21 mouse cellular contexts compared by ENCODE assay signal in genomic region chr2:116433481-116433880, GRCm38 (mm10).
"Had no signal": no experiment of that assay in that cellular context is flagged by ENCODE, and none has a peak within 500 bp of the region (broad histone marks: within the 10 kb centered on the region; RNA-seq: fewer than 3 reads in every experiment).

No protein-coding gene starts in this region.

- H3K9ac ChIP-seq: liver, embryonic 13.5 days; liver, embryonic 15.5 days; liver, postnatal 0 days; lung, embryonic 15.5 days; midbrain, embryonic 13.5 days; midbrain, embryonic 15.5 days; neural tube, embryonic 13.5 days; neural tube, embryonic 15.5 days had no signal

- H3K27ac ChIP-seq: liver, embryonic 13.5 days; liver, embryonic 15.5 days; lung, embryonic 15.5 days; midbrain, embryonic 10.5 days; midbrain, embryonic 13.5 days; midbrain, embryonic 15.5 days; neural tube, embryonic 13.5 days; neural tube, embryonic 15.5 days had no signal

- H3K27me3 ChIP-seq: liver, embryonic 13.5 days; liver, embryonic 15.5 days; lung, embryonic 15.5 days; midbrain, embryonic 13.5 days; midbrain, embryonic 15.5 days; neural tube, embryonic 13.5 days; neural tube, embryonic 15.5 days had no signal

- H3K4me1 ChIP-seq: liver, embryonic 13.5 days; liver, embryonic 15.5 days; lung, embryonic 15.5 days; midbrain, embryonic 10.5 days; midbrain, embryonic 13.5 days; midbrain, embryonic 15.5 days; neural tube, embryonic 13.5 days; neural tube, embryonic 15.5 days had no signal

- H3K4me2 ChIP-seq: liver, embryonic 13.5 days; liver, embryonic 15.5 days; lung, embryonic 15.5 days; midbrain, embryonic 13.5 days; midbrain, embryonic 15.5 days; neural tube, embryonic 13.5 days; neural tube, embryonic 15.5 days had no signal

- H3K36me3 ChIP-seq: liver, embryonic 13.5 days; liver, embryonic 15.5 days; lung, embryonic 15.5 days; midbrain, embryonic 10.5 days; midbrain, embryonic 13.5 days; midbrain, embryonic 15.5 days; neural tube, embryonic 13.5 days; neural tube, embryonic 15.5 days had no signal

- H3K9me3 ChIP-seq: liver, embryonic 15.5 days; lung, embryonic 15.5 days; midbrain, embryonic 10.5 days; midbrain, embryonic 13.5 days; midbrain, embryonic 15.5 days; neural tube, embryonic 13.5 days; neural tube, embryonic 15.5 days had no signal

- DNase-seq: liver, embryonic 13.5 days; liver, postnatal 0 days; lung, adult 2 months; lung, postnatal 14 days; lung, postnatal 36 days; right cerebral cortex, adult 18-20 months; right cerebral cortex, postnatal 25 days; right cerebral cortex, postnatal 4 days; spleen, adult 18-20 months; thymus, adult 18-20 months; thymus, postnatal 14 days; thymus, postnatal 36 days had no signal

- ATAC-seq: liver, postnatal 0 days; lung, postnatal 0 days; midbrain, embryonic 13.5 days; midbrain, embryonic 15.5 days had no signal

- H3K4me3 ChIP-seq: liver, embryonic 13.5 days; liver, embryonic 15.5 days; lung, embryonic 15.5 days; midbrain, embryonic 10.5 days; midbrain, embryonic 13.5 days; midbrain, embryonic 15.5 days; myocyte; neural tube, embryonic 13.5 days; neural tube, embryonic 15.5 days had no signal
